Mouse (Mus musculus) layer of hippocampus, adult 9-10 months (tissue): ENCODE measurements at regions not wholly inside any gene's neighbourhood (a gene's known extent, or its start where the extent isn't known, plus 50 kb on each side); places are given as distances from the start of the nearest gene placed in this dataset.

Source experiments
- DNase-seq: peaks from one replicate; pipeline ENCODE4 v3.0.0; 2022; ENCODE audit warnings: low spot score

DNA sequence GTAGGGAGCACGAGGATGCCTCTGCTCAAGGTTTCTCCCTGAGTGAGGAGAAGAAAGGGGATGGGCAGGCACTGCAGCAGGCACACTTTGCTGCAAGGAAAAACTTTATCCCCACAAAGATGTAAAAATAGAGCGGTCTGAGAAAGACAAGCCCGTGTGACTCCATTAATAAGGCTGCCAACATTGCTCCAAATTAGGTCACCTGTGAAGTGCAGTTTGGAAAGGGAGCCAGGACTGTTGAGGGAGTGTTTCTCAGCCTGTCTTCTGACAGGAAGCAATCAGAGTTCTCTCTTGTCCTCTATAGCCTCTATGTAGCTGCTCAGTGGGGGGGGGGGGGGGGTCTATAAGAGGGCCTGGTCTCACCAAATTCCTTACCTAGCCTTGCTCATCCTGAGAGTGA lies 51.0 kb downstream of the Gm10234 start:
- DNase-seq = no peak

DNA sequence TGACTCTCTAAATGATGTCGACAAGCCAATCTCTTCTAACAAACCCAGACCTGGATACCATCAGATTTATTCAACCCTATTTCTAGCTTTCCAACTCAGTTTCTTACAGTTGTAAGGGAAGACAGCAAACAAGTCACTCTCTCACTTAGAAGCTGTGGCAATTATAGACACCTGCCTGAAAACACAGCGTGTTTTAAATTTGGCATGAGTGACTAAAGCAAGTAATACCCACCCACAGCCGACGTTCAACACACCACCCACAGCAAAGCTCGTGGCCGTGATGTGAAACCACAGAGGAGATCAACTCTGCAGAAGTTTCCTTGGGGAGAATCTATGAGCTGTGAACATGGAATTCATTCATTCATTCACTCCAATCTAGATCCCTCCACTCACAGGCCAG lies 52.4 kb downstream of the Gm10234 start:
- DNase-seq = no peak

DNA sequence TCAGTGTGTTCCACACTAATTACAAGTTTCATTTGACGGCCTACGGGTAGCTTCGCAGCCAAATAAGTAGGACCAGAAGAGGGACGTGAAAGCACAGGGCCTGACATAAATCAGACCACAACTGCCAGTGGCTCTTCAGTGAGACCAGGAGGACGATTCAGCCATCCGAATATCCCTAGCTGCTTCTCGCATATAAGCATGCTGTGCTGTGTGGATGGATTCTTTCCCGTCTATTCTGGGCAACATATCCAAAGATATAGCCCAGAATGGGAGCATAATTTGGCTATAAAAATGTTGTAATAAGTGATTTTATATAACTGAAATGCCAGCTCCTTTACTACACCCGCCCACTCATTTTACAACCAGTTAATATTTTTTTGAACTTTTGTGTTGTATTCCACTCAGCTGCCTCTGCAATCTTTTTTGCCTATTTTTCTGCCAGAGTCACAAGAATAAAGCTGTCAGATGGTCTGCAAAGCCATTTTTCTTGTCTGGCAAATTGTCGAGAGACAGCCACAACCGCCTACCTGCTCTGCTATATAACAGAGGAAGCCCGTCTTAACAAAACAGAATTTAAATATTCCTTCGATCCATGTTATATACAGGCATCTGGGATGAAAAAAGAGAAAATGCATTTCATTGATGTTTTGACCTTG lies 55.8 kb downstream of the Gm10234 start:
- peak; percentile 5 for DNase-seq

DNA sequence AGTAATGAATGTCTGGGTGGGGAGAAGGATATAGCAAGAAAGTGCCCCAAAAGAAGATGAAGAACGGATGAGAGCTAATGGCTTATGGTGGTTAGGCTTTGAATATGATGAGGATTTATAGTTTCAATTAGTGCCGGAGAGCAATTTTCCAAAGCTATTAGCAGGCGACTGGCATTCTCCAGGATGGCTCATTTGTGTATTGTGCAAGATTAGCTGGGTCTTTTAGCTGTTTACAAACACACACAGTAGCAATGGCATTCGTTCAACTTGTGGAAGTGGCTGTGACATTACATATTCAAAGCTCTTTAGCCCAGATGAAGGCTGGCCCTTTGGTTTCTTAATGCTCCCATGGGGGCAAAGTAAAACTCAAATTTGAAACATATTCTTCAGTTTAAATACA lies 56.4 kb downstream of the Gm10234 start:
- no peak for DNase-seq
